Mouse (Mus musculus) olfactory bulb, adult 2 months (tissue): ENCODE data around the gene Ercc6l2.

Experiments
- CTCF ChIP-seq: fragments of 200-500 bp; IDR thresholded peaks from 2 replicates; pipeline ENCODE4 v1.5.1; 2012; ENCODE audit warnings: low read depth, mild to moderate bottlenecking, low read length, moderate library complexity; ENCODE audit not compliant: insufficient read depth
- POLR2A ChIP-seq: fragments of 200-500 bp; IDR thresholded peaks from 2 replicates; pipeline ENCODE4 v1.6.1; 2012; ENCODE audit warnings: mild to moderate bottlenecking, low read depth, low read length, moderate library complexity; ENCODE audit not compliant: insufficient read depth

DNA sequence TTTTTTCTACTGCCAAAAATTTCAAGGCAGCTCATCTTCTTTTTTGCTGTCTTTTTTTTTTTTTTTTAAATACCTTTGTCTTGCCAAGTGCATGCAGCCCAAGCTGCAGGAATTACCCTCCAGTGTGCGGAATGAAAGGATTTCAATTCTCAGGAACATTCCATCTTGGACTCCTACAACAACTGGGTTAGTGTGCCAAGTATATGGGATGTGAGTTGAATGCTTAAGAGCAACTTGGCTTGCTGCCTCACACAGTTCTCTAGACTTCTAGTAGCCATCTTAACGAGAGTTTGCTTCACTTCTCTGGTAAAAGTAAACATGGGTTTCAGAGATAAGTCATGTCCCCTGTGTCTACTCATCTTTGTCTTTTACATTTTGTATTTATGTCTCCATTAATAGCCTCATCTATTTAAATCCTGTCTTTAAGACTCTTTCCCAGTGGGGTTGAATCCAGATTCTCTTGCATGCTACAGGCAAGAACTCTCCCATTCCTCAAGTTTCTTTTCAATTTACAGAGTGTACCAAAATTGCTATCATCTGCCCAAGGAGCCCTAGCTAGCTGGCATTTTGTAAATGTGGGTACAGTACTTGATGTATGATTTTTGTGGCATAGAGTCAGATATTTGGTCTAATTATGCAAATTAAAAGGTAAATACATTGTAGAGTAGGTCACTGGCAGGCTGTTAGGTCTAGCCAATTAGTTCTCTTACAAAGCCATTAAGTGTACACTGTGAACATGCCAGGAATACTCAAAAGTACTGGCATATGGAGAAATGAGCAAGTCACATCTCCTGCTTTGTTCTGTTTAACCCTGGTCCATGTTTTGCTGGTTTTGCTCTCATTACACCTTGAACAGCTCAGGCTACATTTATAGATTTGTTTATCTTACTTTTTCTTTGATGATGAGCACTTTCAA lies 35.4 kb upstream of the Ercc6l2 start:
- TF ChIP-seq CTCF (no peak), POLR2A (no peak)
